Mouse (Mus musculus) left cerebral cortex, adult 18-20 months (tissue): Measurements from ENCODE around the gene Slc22a22. TPM values are rescaled to one million over a fixed set of nuclear protein-coding genes. Genes with fewer than 3 reads are reported as not detected.
A peak's percentile ranks its signal among the peaks of the same experiment; 100 is the strongest.

Experiments used
- DNase-seq, 2 experiments: peaks; one replicate each; pipeline ENCODE4 v3.0.0; 2021 to 2022; ENCODE audit warnings: low spot score in 2 of 2, mixed read lengths in 1 of 2
- long read RNA-seq, 2 experiments: library from polyadenylated mRNA; stranded (forward); transcript quantifications; one replicate each; pipeline ENCODE4 v2.0.0; 2021
- total RNA-seq, 2 experiments: library from RNA; stranded (reverse); gene quantifications; 2 replicates each; pipeline ENCODE4 v1.2.3; 2021

The Slc22a22 gene
- total RNA-seq: not detected
- long read RNA-seq, experiment 1: 0 reads
- long read RNA-seq, experiment 2: 0 reads

DNA sequence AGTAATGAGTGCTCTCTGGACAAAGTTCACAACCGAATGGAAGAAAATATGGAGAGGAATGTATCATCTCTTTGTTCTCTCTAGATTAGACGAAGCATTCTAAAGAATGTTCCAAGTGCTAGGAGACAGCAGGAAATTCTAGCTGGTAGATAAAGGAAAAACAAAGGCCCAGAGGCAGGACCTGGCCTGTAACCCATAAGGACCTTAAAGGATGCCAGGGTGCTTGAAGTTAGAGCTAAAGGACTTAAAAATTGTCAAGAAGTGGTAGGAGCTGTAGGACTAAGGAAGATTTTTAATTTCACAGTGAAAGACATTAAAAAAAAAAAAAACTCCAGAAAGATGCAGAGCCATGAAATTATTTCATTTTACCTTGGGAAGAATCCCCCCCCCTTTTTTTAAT lies at the start of gene Slc22a22:
Gene Slc22a22, minus strand, starts transcription at position 101 of the 400 bp plus-strand sequence.
- DNase-seq: no peak

GRCm38 (mm10) chr15:57523510-57524298 lies 46.3 kb upstream of the Slc22a22 start:
- no peak for DNase-seq

- DNase-seq: no peak
Measured at GRCm38 (mm10) chr15:57522160-57522559, 44.7 kb upstream of the Slc22a22 start.

GRCm38 (mm10) chr15:57509185-57510172 lies 32.1 kb upstream of the Slc22a22 start:
- no peak for DNase-seq

DNA sequence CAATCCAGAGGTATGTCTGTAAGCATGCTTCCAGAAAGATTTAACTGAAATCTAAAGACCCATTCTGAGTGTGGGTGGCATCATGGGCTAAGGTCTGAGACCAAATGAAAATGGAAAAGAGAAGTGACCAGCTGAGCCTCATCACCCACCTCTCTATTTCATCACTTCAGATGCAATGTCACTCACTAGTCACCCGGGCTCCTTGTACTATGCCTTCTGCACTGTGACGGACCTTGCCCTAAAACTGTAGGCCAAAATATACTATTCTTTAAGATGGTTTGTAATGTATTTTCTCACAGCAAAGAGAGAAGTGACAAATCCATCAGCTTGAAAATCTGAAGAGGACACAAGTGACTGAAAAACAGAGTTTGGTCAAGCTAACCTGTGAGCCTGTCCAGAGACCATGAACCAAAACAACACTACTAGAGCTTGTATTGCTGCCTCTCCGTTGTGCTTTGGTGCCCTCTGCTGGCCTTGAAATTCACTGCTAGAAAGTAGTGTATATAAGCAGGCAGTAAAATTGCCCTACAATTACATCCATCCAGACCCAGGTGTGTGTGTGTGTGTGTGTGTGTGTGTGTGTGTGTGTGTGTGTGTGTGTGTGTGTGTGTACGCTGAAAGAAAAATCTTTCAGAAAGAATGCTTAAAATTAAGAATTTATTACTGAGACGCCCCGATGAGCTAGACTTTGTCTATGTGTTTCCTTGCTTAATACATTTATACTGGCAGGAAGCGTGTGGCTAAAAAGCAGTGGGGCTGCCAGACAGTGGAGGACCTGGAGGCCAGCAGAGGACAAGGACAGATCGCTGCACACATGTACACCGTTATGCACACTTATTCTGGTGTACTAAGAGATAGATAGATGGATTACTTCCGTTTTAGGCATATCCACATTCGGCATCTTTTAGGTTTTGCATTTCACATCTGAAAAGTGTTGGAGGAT lies 31.1 kb upstream of the Slc22a22 start:
- DNase-seq: peak; percentile 80 to 92

DNA sequence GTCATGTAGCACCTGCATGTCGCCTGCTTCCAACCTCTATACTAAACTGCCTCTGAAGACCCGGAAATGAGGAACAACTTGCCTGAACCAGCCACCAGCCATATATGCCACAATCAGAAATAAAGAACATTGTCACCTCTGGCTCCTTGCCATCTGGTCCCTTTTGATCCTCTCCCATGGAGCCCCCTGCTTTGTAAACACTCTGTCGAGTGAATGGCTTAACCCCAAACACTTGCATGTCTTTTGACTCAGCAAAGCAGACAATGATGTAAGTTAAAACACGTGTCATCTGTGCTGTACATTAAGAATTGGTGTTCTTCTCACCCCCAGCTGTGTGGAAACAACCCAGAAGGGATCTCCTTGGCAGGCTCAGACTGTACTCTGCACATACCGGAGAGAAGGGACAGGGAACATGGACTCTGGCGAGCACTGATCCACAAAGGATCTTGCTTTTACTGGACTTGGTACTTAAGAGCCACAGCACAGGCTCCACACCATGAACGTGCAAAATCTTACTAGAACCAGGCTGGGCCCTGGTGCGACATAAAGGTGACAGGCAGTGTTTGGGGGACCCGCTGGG lies 26.8 kb upstream of the Slc22a22 start:
- no peak for DNase-seq

DNA sequence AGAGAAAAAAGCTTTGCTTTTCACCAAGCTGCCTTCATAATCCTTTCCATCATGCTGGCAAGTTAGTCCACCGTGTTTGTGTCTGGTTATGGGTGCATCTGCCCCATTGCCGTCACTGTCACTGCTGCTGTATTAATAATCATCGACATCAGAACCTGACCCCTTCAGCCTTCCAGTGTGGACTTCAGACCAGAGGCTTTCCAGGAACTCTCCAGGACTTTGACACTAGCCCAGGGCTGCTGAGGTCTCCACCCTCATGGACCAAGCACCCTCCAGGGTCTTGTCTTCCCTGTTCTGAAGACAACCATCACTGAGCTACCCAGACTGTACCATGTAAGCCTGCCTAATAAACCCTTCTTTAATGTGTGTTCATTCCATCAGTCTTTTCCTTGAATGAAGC lies 26.2 kb upstream of the Slc22a22 start:
- DNase-seq: no peak

GRCm38 (mm10) chr15:57501559-57501958 lies 24.1 kb upstream of the Slc22a22 start:
- DNase-seq: no peak

- DNase-seq: no peak
Measured at GRCm38 (mm10) chr15:57496106-57496505, 18.7 kb upstream of the Slc22a22 start.

GRCm38 (mm10) chr15:57482509-57482908 lies 5.1 kb upstream of the Slc22a22 start:
- no peak for DNase-seq

DNA sequence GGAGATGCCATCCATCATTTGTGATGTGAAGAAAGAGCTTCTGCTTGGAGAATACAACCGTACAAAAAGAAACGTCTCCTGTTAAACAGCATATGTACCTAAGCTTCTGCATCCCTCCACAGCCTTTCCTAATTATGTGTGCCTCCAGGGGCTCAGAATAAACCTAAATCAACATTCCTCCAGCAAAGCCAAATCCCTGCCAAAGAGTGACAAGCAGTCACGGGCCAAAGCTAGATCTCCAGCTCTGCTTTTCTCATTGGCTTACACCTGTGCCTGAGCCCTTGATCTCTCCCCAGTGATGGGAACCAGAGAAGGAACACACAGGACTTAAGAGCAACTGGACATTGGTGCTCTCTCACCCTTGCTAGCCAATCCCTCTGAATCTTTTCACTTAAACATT lies 5.8 kb downstream of the Slc22a22 start:
- DNase-seq: no peak

DNA sequence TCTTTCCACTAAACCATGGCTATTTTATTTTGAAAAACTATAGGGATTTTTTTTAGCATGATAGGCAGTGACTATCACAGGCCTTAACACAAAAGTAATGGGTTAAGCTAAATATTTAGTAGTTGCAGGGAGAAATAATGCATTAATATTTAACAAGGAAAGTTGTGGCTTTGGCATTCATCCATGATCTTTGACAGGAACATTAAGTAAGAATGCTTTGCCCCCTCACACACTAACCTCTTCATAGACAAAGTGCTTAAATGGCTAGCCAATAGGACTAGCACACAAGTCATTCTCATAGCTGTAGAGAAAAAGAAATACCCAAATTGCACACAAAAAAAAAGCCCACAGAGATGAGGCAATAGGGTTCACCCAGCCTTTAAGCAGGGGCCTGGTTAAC lies 11.4 kb downstream of the Slc22a22 start:
- DNase-seq: no peak

DNA sequence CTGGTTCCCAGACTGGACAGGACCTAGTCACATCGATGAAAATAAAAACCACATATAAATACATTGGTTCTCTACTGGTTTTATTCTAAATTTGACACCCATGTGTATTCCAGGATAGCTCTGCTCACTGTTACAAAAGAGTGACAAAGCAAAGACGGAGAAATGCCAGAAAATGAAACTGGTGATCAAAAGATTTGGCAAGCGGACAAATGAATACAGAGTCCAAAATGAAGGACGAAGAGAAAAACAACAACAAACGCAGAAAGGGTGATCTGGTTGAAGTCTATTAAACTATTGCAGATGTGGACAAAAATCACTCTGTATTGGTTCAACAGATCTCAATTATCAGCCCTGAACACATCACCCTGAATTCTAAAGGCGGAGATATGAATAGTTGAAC lies 12.4 kb downstream of the Slc22a22 start:
- no peak for DNase-seq

GRCm38 (mm10) chr15:57464066-57464465 lies 13.4 kb downstream of the Slc22a22 start:
- DNase-seq: no peak

GRCm38 (mm10) chr15:57461284-57461683 lies 16.1 kb downstream of the Slc22a22 start:
- DNase-seq: no peak

GRCm38 (mm10) chr15:57457374-57457773 lies 20.1 kb downstream of the Slc22a22 start:
- no peak for DNase-seq

DNA sequence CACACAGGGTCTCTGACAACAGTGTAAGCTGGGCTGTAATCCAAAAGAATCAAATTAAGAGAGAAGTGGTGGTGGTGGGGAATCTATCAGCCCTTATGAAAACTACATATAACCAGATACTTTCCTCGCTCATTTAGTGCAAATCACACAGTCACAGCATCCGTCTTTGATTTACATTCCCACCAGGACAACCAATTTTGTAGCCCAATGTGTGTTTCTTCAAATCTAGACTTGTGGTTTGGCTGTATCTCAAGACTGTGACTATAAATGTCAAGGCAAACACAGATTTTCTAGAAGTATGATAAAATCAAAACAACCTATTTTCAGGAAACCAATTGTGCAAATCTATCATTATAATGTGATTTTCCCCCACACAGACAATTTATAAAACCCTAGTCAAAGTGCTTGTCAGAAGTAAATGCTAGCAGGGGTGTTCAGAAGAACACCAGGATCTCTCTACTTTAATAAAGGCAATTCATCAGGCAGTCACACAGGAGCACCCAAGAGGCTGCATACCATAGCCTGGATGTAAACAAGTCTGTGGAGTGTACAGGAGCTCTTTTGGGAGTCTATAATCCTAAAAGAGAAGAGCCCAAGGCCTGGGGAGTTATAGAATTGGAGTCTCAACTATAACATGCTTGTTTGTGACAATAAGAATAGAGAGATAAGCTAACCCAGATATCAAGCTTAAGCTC lies 42.6 kb downstream of the Slc22a22 start:
- no peak for DNase-seq

DNA sequence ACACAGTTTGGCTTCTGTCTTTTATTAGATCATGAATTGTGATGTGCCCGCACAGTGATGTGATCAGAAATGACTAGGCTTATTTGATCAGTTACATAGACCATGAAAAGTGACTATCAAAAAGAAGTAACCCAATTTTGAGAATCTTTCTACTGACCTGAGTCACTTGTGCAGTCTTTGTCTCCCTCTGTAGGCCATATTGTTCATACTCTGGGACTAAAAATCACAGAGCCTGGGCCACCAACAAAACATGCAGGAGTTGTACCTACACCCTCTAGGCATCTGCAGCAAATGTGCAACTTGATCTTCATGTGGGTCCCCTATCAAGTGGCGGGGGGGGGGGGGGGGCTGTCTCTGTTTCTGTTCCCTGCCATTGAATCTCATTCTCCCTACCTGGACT lies 68.9 kb downstream of the Slc22a22 start:
- DNase-seq: peak; percentile 3 to 4

DNA sequence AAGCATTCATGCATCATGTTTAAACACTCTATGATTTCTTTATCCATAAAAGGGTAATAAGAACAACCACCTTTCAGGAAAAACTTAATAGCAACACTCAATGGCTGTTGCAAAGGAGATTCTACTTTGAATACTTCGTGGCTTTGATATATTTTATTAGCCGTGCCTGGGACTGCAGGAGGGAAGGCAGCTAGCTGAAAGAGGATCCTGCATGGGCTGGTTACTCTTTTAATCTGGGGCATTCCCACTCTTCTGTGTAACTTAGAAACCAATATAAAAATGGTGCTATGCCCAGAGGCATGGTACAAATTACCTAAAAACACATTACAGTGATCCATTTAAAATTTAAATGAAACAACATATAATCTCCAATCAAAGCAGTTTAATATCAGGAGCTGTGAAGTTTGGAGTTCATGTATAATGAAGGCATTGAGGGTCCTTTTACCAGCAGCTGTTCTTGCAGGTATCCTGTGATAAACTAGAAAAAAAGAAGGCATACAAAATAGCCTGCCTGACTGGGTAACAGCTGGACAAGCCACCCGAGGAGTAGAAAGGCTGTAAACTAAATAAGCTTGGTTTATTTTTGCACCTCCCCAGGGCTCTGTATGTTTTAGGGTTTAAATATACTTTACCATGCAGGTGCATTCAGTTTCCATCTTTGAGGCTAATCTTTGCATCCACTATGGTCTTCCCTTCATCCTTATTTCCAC lies 78.8 kb downstream of the Slc22a22 start:
- DNase-seq: no peak
